Mouse (Mus musculus) ES-CJ7 (cell line): ENCODE data around the gene Vrk1.

Source experiments
- DNase-seq: peaks from one replicate; pipeline ENCODE4 v3.0.0; 2011; ENCODE audit warnings: low read depth, low spot score

Vrk1 gene

GRCm38 (mm10) chr12:105997028-105997786, 12.8 kb upstream of the Vrk1 start:
- DNase-seq, result no peak

DNA sequence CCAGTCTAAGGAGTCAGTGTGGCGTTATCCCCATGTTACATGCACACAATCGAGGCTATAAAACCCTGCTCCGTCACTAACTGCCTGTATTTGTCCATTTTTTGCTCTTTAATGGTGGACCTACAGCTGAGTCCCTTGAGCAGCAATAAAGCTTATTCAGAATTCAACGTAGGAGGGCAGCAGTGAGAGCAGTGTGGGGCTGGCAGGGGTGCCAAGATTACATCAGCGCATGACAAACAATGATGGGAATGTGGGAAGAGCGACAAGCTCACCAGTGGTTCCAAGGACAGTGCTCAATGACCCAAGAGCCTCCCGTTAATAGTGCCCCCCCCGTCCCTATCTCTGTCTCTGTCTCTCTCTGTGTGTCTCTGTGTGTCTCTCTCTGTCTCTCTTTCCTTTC, 8.3 kb upstream of the Vrk1 start:
- DNase-seq, result peak; percentile 22

DNA sequence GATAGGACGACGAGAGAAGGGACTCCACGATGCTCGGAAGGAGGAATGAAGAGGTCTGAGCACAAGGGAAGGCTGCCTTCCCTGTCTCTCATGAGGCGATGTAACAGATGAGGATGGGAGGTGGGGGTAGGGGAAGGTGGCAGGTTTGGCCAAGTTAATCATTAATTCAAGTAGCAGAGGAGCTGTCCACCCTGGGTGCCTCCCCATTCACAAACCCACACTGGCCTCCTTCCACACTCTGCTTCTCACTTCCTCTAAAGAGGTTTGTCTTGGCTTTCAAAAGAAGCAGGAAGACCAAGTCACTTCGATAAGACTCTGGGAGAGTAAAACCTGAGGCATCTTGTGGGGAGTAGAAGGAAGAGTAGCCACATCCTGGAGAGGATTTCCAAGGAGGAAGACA, 5.3 kb upstream of the Vrk1 start:
- no peak for DNase-seq

DNA sequence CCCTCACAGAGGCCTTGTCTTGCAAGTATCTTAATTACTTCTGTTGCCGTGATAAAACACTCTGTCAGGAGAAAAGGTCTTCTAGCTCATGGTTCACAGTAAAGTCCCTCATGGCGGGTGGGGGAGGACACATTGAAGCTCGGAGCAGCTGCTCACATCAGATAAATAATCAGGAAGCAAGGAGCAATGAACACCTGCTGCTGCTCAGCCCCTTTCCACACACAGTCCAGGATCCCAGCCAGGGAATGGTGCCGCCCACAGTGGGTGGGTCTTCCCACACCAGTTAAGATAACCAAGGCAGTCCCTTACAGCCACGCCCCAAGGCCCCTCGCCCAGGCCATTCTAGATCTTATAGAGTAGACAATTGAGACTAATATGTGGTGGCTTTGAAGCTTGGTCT, 3.8 kb upstream of the Vrk1 start:
- peak; percentile 22 for DNase-seq

GRCm38 (mm10) chr12:106008348-106009050, 1.5 kb upstream of the Vrk1 start:
- no peak for DNase-seq

- no peak for DNase-seq
Observed at GRCm38 (mm10) chr12:106009122-106009870, 732 bp upstream of the Vrk1 start.

DNA sequence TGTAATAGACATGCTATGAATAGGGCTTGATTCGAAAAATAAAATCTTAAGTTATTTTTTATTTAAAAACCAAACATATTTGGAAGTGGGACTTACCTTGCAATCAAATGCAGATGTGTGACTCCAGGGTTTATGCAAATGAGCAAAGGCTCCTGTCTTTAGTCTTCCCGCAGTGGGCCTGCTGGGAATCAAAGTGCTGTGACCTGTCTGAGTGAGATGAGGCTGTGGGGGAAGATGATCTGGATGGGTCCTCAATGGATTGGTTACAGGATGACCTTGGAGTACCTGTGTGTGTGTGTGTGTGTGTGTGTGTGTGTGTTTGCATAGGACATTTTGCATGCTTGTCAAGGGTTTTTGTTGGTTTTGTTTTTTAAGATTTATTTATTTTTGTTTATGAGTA, 2.1 kb downstream of the Vrk1 start:
- DNase-seq, result peak; percentile 89

GRCm38 (mm10) chr12:106016265-106017012, 6.4 kb downstream of the Vrk1 start:
- no peak for DNase-seq

GRCm38 (mm10) chr12:106020063-106020462, 10.0 kb downstream of the Vrk1 start:
- no peak for DNase-seq

- DNase-seq, result no peak
Observed at GRCm38 (mm10) chr12:106023652-106024051, 13.6 kb downstream of the Vrk1 start.

DNA sequence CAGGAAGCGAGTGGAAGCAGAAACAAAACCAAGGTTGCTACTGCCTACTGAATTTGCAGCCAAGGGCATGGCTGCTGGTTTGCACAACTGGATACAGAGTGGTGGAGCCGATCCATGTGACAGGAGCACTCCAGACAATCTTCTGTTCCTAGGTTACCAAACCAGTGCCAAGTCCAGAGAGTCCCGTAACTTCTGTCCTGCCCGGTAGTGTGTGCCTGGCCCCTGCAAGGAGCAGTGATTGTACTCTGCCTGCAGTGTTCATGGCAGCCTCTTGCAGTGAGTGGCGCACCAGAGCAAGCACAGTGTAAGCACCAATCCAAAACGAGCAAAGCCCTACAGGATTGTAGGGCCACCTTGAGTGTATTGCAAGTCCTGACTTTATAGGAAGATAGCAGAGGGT, 15.4 kb downstream of the Vrk1 start:
- peak; percentile 65 for DNase-seq

- DNase-seq, result no peak
Observed at GRCm38 (mm10) chr12:106026385-106027134, 16.5 kb downstream of the Vrk1 start.

DNA sequence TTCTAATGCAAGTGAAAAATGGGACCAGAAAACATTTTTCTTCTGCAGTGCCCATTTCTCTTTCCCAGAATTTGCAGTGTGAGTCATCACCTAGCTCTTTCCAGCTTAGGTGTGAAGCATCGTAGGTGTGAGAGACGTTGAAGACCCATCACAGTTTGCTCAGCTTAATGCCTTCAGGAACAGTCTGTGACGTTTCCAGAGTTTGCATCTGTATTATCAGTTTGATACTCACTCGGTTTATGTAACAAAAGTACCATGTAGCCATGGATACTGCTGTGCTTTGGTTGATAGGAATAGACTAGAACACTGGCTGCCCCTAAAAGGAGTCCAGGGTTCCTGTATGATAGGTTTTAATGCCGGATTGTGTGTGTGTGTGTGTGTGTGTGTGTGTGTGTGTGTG, 17.3 kb downstream of the Vrk1 start:
- no peak for DNase-seq

GRCm38 (mm10) chr12:106029582-106029981, 19.6 kb downstream of the Vrk1 start:
- DNase-seq, result no peak

GRCm38 (mm10) chr12:106030146-106030745, 20.2 kb downstream of the Vrk1 start:
- no peak for DNase-seq

DNA sequence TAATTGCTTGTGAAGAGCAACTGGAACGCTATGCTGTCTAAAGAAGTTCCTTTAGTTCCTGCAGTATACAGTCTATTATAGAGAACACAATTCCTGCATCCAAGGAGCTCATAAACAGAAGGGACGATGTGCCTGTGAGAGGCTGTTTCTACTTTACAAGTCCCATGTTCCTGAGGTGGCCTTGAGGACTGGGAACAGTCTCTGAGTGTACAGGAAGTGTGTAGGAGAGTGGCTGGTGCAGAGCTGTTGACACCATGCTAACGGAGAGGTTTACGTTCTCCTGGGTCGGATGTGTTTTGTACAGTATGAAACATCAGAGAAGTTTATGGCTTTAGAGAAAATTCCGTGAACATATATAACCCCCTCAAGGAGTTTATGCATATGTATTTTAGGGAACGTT, 20.8 kb downstream of the Vrk1 start:
- DNase-seq, result no peak

DNA sequence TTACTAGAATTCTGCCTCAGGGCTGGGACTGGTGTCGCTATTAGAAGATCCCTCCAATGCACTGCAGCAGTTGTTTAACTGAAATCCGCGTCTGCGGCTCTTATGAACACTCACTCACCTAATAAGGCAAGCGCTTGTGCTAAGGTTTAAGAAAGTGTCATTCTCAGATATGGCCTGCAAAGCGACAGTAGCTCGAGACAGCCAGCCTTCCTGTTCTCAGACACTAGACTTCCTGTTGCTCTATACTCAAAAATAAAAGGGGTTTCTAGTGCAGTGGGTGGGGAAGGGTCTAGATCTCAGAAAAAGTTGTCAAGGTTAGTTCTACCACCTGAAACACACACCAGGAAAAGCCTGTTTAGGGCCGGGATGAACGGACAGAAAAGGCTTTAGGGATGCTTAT, 21.9 kb downstream of the Vrk1 start:
- no peak for DNase-seq

DNA sequence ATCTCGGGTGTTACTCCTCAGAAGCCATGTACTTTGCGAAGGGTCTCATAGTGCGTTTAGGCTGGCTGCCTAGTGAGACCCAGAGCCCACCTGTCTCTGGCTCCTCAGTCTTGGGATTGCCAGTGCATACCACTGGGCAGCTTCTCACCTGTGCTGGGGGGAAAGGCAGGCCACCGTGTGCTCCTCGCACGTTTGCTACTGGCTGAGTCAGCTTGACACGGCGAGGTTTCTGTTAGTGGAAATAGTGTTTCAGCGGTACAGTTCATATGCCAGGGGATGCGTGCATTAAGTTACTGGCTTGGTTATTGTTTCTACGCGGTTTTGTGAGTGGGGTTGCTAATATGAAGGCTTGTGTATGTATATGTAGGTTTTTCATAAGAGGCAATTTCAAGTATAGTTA, 22.3 kb downstream of the Vrk1 start:
- no peak for DNase-seq

- no peak for DNase-seq
Observed at GRCm38 (mm10) chr12:106034267-106034666, 24.2 kb downstream of the Vrk1 start.

DNA sequence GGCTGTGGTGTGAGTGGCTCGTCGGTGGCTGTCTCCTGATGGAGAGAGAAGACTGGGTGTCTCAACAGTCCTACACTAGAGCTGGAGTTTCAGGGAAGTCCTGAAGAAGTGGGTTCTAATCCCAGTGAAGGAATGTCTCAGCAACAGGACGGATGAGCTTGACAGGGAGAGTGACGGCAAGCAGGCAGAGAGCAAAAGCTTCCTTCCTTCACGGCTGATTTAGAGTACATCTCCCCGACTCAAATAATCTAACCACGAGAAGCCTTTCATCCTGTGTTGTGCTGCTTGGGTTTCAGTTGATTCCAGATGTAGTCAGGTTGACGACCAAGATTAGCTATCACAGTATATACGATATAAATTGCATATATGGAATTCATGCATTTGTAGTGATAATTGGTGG, 24.7 kb downstream of the Vrk1 start:
- DNase-seq, result no peak

DNA sequence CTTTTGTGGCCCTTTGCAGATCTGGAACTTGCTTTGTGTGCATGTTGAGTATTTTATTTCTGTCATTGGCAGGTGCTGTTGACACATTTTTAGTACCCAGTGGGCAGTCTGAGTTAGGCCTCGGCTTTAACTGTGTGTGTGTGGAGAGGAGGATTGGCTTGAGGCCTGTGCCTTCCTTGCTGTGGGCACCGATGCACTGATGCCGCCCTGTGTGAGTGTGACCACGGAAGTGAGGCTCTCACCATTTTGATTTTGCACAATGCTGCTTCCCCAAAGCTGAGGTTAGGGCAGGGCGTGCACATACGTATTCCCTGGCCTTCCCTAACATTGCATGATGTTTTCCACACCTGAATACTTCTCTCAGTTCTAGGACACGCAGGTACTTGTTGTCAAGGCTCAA, 30.2 kb downstream of the Vrk1 start:
- DNase-seq, result no peak
